Mouse (Mus musculus) 416B (cell line): ENCODE measurements at regions not wholly inside any gene's neighbourhood (a gene's known extent, or its start where the extent isn't known, plus 50 kb on each side); places are given as distances from the start of the nearest gene placed in this dataset.
A peak's percentile ranks its signal among the peaks of the same experiment; 100 is the strongest.

ENCODE experiments used
- DNase-seq: peaks from one replicate; pipeline ENCODE4 v3.0.0; 2011; ENCODE audit warnings: low read depth

DNA sequence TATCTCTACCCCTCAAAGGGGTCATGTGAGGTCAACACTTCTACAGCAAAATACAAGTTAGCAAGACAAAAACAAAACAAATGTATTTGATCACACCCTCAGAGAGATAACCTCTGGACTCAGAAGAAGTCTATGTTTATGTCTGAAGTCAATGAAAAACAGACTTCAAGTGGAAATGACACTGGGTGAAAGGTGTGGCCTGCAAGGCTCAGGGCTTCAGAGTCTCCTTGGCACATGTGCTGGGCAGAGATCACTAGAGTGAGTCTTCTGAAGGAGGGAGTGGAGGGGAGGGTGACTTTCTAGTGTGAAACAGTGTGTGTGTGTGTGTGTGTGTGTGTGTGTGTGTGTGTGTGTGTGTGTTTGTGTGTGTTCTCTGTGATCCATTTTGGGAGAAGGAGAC, 68.2 kb downstream of the Il12a start:
- DNase-seq: no peak

GRCm38 (mm10) chr3:68759375-68759774, 68.9 kb downstream of the Il12a start:
- no peak for DNase-seq

- DNase-seq: no peak
Measured at GRCm38 (mm10) chr3:68760806-68761205, 70.4 kb downstream of the Il12a start.

GRCm38 (mm10) chr3:68761242-68761625, 70.8 kb downstream of the Il12a start:
- DNase-seq: no peak

DNA sequence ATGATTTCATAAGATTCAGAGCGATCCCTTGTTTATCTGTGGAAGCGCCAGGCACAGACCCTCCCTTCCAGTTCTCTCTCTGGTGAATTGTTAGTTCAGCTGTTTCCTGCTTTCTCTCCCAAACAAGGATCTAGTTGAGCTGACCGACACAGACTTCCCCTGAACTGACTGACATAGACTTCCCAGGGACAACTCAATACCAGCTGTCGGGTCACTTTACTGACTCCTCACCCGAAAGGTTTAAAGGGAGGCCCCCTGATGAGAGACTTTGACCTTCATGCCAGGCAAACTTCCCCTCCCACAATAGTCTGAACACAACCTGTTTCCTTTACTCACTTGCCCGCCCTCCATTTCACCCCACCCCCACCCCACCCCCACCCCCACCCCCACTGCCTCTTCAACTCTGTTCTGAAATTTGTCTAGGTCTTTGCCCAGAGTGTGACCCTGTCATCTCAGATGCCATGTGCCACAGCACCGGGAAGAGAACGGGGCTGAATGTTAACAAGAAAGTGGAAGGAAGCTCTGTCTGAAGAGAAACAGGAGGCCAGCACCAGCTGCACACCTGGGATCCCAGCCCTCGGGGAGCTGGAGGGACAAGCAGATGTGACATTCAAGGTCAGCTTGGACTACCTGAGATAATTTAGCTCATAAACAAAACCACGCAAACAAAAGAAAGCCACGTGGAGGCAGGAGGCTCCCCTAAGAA, 71.3 kb downstream of the Il12a start:
- DNase-seq: peak; percentile 39

DNA sequence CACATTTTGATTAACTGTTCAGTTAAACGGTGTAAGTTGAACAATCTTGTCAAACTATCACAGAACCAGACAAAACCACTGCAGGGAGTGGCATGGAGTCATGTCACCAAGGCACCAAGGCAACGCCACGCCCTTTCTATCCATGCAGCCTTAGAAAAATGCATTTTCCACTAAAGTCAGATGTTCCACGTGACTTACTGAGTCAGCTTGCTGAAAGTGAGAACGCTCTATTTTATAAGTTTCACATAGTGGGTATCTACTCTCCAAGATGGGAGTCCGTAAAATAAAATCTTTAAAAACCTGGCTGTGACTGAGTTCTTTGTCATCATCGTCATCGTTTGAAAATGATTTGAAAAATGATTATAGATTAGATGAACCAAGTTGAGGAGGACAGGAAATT, 72.5 kb downstream of the Il12a start:
- no peak for DNase-seq

GRCm38 (mm10) chr3:68764336-68764735, 73.9 kb downstream of the Il12a start:
- DNase-seq: no peak

- DNase-seq: no peak
Measured at GRCm38 (mm10) chr3:68764917-68765598, 74.6 kb downstream of the Il12a start.

DNA sequence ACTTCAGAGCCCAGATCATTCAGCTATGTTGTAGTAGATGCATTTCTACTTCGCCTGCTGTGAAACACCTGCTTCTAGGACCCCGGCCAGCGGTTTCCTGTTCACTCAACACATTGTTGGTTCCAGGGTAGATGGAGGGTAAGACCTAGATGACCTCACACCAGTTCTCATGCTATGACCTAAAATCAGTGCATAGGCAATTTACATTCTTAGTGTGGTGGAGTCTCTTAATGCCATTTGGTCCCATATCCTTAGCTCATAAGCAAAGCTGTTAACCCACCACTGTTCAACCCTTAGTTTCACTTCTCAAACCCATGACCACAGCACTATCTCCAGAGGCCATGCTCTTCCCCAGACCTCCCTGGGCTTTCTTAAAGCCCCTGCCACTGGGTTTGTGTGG, 81.1 kb downstream of the Il12a start:
- DNase-seq: no peak

DNA sequence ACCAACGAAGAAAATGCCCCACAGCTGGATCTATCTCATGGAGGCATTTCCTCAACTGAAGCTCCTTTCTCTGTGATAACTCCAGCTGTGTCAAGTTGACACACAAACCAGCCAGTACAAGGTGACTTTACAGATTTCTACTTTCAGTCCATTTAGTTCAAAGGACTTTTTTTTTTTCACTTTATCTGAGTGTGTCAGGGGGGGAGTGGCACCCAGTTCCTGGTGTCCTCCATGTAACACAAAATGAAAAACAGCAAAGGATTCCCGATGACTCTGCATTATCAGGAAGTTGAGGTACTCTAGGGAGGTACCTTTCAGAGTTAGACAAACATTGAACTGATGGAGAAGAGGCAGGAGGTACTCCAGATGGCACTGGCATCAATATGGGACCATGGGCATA, 87.4 kb downstream of the Il12a start:
- no peak for DNase-seq

- DNase-seq: no peak
Measured at GRCm38 (mm10) chr3:68778354-68779040, 88.1 kb downstream of the Il12a start.

DNA sequence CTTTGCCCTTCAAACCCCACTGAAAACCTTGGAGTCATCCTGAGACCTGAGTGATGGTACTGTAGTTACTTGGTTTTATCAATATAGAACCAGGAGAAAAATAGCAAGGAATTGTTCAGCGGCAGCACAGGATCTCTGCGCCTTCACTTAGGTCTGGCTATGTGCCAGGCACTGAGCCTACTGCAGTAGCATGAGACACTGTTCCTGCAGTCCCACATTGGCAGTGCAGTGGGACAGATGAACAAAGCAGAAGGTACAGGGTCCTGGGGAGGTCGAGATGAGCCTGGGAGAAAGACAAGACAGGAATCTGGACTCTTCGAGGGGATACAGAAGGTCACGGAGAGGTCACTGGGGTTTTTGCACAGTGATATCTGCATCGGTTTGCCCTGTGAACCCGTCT, 88.5 kb upstream of the 1110032F04Rik start:
- no peak for DNase-seq

DNA sequence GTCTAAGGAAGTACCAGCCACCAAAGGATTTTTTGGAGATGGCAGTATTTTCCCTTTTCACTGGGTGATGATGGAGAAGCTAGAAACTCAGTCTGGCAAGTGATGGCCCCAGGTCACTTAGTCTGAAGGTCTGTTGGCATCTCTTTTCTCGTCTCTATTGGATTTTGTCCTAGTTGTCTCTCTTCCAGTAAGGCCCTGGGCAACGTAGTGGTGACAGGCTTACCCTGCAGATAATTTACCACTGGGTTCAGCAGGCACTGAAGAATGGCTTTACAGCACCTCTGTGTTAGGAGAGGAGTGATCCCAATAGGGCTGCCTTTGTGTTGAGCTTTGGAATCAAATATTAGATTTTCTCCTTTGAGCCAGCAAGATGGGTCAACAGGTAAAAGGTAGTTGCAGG, 87.9 kb upstream of the 1110032F04Rik start:
- no peak for DNase-seq

- DNase-seq: no peak
Measured at GRCm38 (mm10) chr3:68782363-68782762, 87.0 kb upstream of the 1110032F04Rik start.

DNA sequence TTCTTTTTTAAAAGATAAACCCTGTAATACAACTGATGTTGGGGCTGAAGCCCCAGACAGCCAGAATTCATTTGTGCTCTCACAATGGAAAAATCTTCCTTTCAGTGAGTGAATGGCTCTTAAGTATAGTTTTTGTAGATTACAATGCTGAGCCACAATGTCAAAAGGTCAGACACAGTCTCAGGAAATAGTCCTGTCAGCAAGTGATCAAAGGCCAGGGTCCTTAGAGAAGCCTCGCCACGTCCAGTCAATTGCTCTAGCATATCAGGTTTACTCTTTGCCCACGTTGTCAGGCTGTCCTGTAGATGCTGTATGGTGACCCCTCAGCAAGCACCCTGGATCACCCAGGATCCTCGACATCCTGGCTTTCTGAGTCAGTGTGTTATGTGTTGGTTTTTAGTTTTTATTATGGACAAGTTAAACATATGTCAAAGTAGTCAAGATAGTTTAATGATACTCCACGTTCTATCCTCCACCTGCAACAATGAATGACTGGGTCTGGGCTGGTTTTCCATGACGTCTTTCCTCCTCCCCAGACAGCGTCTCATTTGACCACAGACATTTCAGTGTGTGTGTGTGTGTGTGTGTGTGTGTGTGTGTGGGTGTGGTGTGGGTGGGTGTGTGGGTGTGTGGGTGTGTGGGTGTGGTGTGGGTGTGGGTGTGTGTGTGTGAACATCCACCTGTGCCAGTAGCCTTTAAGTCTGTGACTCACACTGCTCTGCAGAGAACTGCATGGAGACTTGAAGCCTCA, 85.5 kb upstream of the 1110032F04Rik start:
- DNase-seq: peak; percentile 12

DNA sequence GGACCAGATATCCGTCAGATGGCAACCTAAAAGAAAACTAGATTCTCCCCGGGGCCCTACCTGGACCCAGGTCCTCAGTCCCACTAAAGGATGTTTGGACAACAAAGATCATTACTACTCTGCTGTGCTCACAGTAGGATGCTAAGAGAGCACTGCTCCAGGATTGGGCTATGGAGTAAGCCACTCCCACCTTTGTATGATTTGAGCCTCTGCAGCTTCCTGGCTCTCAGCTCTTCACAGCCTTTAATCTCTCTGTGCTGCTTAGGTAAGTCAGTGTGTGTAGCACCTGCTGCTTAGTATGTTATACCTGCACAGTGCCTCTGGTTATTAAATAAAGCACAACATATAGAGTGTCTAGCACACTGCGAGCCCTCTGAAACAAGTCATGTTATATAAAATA, 82.6 kb upstream of the 1110032F04Rik start:
- no peak for DNase-seq

GRCm38 (mm10) chr3:68787385-68788175, 81.8 kb upstream of the 1110032F04Rik start:
- DNase-seq: no peak

DNA sequence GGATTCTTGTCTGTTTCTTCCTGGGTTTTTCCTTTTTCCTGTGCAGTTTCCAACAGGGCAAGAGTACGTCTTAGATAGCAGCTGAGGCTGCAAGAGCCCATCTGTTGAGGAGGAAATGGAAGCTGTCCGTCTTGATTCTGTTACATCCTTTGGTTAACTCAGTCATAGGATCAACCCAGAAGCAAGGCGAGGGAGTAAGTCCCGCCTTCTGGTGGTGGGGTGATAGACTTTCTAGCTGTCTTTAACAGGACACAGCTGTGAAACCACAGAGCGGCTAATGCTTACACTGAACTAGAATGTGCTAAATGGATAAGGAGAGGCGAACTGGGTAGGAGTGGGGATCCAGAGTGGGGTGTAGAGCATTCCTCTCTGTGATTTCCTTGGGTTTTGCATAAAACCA, 79.9 kb upstream of the 1110032F04Rik start:
- DNase-seq: peak; percentile 93

- no peak for DNase-seq
Measured at GRCm38 (mm10) chr3:68790466-68790865, 78.9 kb upstream of the 1110032F04Rik start.

GRCm38 (mm10) chr3:68792883-68793282, 76.5 kb upstream of the 1110032F04Rik start:
- DNase-seq: no peak

- DNase-seq: no peak
Measured at GRCm38 (mm10) chr3:68793923-68794322, 75.5 kb upstream of the 1110032F04Rik start.
